Mouse (Mus musculus) embryonic facial prominence, embryonic 10.5 days (tissue): Measurements from ENCODE around the gene Pcdh7. TPM values are rescaled to one million over a fixed set of nuclear protein-coding genes. Genes with fewer than 3 reads are reported as not detected.

Experiments used
- DNase-seq: peaks from one replicate; pipeline ENCODE4 v3.0.0-alpha.2; 2017; ENCODE audit warnings: low spot score
- H3K27ac ChIP-seq: fragments of 300-500 bp; sonication (generic); replicated peaks from 2 replicates; pipeline ENCODE4 v1.5.1; 2016; ENCODE audit warnings: mild to moderate bottlenecking
- H3K27me3 ChIP-seq: fragments of 300-500 bp; sonication (generic); replicated peaks from 2 replicates; pipeline ENCODE4 v1.6.1; 2016; ENCODE audit warnings: low read depth, mild to moderate bottlenecking; ENCODE audit not compliant: poor library complexity, severe bottlenecking
- H3K36me3 ChIP-seq: fragments of 300-500 bp; sonication (generic); replicated peaks from 2 replicates; pipeline ENCODE4 v1.6.1; 2016; ENCODE audit warnings: mild to moderate bottlenecking, moderate library complexity
- H3K4me1 ChIP-seq: fragments of 300-500 bp; sonication (generic); 2 replicates; pipeline ENCODE4 v1.6.1; 2016
- H3K4me3 ChIP-seq: fragments of 300-500 bp; sonication (generic); 2 replicates; pipeline ENCODE4 v1.5.1; 2016; ENCODE audit warnings: mild to moderate bottlenecking, moderate library complexity
- H3K9me3 ChIP-seq: fragments of 300-500 bp; sonication (generic); 2 replicates; pipeline ENCODE4 v1.6.1; 2016; ENCODE audit warnings: mild to moderate bottlenecking
- WGBS: fragments of 180-500 bp; shearing (Covaris S2); methylation state at CpG from one replicate; pipeline ENCODE4 v1.1.7; 2016; 5-methylcytosine and 5-hydroxymethylcytosine counted together
- polyA plus RNA-seq: library from polyadenylated mRNA; unstranded; fragments of >200 nt; fragmentation: Nextera tagmentation; extraction: Ambion mirVana; gene quantifications from 2 replicates; pipeline ENCODE4 v1.2.1, GENCODE M21; 2016

Gene Pcdh7
- polyA plus RNA-seq, 1 experiment from 2014 or later: 7.0 TPM

GRCm38 (mm10) chr5:57781950-57782349, 64.2 kb downstream of the Pcdh7 start:
- no peaks in the 10 kb centered on the region for H3K36me3 ChIP-seq
- 83% methylated on average over 5 of the region's 5 CpGs for WGBS
- no peak overlapping the region for H3K27ac ChIP-seq
- no peaks in the 10 kb centered on the region for H3K4me1 ChIP-seq
- H3K27me3 ChIP-seq: no peaks in the 10 kb centered on the region
- H3K9me3 ChIP-seq: no peaks in the 10 kb centered on the region
- no peak overlapping the region for H3K4me3 ChIP-seq
- no peak for DNase-seq

DNA sequence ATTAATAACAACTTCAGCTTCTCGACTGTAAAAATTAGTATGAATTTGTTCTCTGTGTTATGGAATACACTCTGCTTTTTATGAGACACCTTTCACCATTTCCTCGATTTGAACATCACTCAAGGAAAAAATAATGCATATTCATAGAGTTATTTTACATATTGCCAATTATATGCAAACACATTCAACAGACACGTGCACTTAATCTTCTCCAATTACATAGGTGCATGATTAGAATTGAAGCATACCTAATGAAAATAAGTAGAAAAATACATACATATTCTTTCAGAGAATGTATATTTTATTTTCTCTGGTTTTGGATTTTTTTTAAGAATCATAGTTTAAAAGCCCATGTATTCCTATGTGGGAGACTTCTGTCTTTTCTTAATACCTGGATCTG, 64.8 kb downstream of the Pcdh7 start:
- no peaks in the 10 kb centered on the region for H3K27me3 ChIP-seq
- H3K4me3 ChIP-seq: no peak overlapping the region
- no peaks in the 10 kb centered on the region for H3K9me3 ChIP-seq
- H3K4me1 ChIP-seq: no peaks in the 10 kb centered on the region
- no peaks in the 10 kb centered on the region for H3K36me3 ChIP-seq
- 86% methylated on average over 3 of the region's 3 CpGs for whole genome bisulfite sequencing
- H3K27ac ChIP-seq: no peak overlapping the region
- DNase-seq: no peak

DNA sequence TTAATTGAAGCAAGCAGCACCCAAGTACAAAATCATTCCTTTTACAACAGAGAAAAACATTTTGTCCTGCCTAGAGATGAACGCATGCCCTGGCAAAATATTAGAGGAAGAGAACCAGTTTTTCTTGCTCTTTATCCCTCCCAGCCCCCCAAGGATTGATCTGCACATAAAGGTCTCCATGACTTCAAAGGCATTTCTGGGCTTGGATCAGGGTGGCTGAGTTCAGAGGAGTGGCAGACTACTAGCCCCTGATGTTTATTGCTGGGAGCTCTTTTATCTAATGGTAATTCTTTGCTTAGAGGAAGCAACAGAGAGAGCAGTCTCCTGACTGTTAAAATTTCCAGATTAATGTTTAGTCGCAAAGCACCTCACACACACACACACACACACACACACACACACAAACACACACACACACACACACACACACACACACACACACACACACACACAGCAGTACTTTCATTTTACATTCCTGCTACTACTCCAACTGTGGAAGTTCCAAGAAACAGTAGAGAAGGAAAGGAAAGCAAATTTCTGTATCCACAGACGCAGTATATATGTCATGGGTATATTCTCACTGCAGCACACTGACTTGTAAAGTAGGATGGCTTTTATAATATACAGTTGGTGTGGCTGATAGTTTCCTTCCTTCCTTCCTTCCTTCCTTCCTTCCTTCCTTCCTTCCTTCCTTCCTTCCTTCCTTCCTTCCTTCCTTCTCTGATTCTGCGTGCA, 71.2 kb downstream of the Pcdh7 start:
- 56% methylated on average over 4 of the region's 4 CpGs for whole genome bisulfite sequencing
- peak; percentile 35 for DNase-seq

DNA sequence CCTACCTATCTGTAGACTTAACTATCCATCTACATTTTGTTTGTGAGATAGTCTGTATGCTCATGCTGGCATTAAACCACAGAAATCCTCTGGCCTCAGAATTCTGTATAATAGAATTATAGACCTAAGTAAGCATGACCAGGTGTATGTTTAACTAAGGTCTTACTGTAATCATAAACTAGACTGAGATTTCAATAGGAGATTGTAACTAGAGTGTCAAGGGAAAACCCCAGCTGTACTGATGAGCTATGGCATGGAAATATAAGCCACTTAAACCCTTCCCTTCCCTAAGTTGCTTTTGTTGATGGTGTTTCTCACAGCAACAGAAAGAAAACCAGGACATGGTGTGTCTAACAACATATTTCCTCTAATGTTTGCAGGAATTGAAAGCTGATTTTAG, 78.6 kb downstream of the Pcdh7 start:
- Histone ChIP-seq H3K9me3 (no peaks in the 10 kb centered on the region), H3K4me3 (no peak overlapping the region), H3K27ac (no peak overlapping the region), H3K36me3 (no peaks in the 10 kb centered on the region), H3K27me3 (no peaks in the 10 kb centered on the region), H3K4me1 (no peaks in the 10 kb centered on the region)
- DNase-seq: no peak

More for the DNA sequence above, 71.2 kb downstream of the Pcdh7 start:
- Histone ChIP-seq H3K9me3 (no peaks in the 10 kb centered on the region), H3K36me3 (no peaks in the 10 kb centered on the region), H3K4me1 (peaks cover 2% of the 10 kb centered on the region; the same call in 1 of the 2 replicates), H3K4me3 (no peak overlapping the region), H3K27ac (0 out of 2 replicates have a peak overlapping the region, but pooled peaks have one; percentile 19), H3K27me3 (no peaks in the 10 kb centered on the region)

DNA sequence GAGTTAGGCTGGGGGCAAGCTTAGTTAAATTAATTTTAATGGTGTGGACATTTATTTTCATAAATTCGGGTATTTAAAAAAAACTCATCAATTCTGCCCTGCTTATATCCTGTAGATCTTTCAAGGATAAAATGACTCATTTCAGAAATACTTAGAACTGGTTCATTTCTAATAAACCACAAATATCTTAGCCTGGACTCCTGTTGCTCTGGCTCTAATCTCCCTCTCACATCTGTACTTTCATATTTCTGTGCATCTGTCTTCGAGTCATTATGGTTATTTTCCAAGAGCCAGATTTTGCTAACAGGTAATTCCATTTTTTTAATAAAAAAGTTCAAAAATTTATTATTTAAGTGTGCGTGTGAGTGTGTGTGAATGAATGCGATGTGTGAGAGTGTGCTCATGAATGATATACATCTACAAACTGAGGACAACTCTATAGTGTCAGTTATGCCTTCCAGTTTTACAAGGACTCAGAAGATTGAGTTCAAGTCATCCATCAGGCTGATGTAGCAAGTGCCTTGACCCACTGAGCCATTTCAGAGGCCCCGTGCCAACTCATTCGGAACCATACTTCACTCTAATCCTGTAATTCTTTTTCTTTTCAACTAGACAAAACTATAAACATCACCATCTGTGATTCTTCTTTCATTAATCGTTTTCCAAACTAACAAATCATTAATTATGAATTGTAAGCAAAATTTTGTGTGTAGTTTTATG, 80.3 kb downstream of the Pcdh7 start:
- Histone ChIP-seq H3K9me3 (no peaks in the 10 kb centered on the region), H3K36me3 (no peaks in the 10 kb centered on the region), H3K4me1 (no peaks in the 10 kb centered on the region), H3K4me3 (no peak overlapping the region), H3K27me3 (no peaks in the 10 kb centered on the region), H3K27ac (no peak overlapping the region)
- WGBS: 86% methylated on average over 7 of the region's 7 CpGs
- no peak for DNase-seq

DNA sequence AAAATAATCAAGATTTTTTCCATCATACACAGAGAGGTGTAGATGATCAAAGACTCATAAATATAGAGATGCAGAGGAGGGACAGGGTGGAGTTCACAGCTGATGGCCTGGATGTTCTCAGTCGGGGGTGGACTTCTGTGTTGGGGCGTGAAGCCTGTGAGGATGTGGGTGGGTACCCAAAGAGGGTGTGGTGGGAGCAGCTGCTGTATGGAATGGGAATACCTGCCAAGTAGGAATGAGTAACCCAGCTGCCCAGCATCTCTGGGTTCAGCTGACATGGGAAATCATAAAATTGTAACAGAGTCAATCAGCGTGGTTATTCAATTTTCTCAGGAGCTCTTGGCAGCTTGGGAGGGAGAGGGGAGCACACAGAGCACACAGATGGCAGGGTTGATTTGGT, 85.3 kb downstream of the Pcdh7 start:
- 82% methylated on average over 3 of the region's 3 CpGs for WGBS
- DNase-seq: no peak
- no peak overlapping the region for H3K4me3 ChIP-seq
- H3K4me1 ChIP-seq: no peaks in the 10 kb centered on the region
- H3K36me3 ChIP-seq: no peaks in the 10 kb centered on the region
- no peaks in the 10 kb centered on the region for H3K27me3 ChIP-seq
- no peak overlapping the region for H3K27ac ChIP-seq
- H3K9me3 ChIP-seq: no peaks in the 10 kb centered on the region

DNA sequence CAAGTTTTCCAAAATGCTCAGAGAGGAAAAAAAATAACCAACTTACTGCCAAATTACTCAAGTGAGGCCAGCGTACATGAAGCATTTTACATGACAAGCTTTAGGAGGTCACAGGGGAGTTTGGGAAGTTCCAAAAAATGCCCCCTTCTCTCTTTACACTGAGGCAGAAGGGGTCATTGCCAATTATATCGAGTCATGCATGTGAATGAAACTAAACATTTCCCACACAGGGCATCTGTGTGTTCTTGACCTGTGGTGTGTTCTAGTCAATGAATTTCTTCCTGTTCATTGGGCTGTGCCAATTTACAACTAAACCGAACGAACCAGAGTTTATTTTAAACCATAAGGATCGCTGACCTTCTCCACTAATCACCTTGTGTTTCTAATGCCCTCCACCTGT, 86.1 kb downstream of the Pcdh7 start:
- no peak overlapping the region for H3K4me3 ChIP-seq
- no peaks in the 10 kb centered on the region for H3K36me3 ChIP-seq
- no peaks in the 10 kb centered on the region for H3K9me3 ChIP-seq
- 0 out of 2 replicates have a peak, but pooled peaks cover 3% of the 10 kb centered on the region for H3K27me3 ChIP-seq
- H3K27ac ChIP-seq: no peak overlapping the region
- no peak for DNase-seq
- no peaks in the 10 kb centered on the region for H3K4me1 ChIP-seq
- 73% methylated on average over 5 of the region's 5 CpGs for WGBS

- H3K36me3 ChIP-seq: no peaks in the 10 kb centered on the region
- WGBS: 80% methylated on average over 2 of the region's 2 CpGs
- peaks cover 5% of the 10 kb centered on the region; the same call in 1 of the 2 replicates for H3K4me1 ChIP-seq
- H3K27me3 ChIP-seq: 0 out of 2 replicates have a peak, but pooled peaks cover 3% of the 10 kb centered on the region
- DNase-seq: no peak
- no peaks in the 10 kb centered on the region for H3K9me3 ChIP-seq
- H3K4me3 ChIP-seq: no peak overlapping the region
- H3K27ac ChIP-seq: no peak overlapping the region
Measured at GRCm38 (mm10) chr5:57807350-57807749, 89.6 kb downstream of the Pcdh7 start.

DNA sequence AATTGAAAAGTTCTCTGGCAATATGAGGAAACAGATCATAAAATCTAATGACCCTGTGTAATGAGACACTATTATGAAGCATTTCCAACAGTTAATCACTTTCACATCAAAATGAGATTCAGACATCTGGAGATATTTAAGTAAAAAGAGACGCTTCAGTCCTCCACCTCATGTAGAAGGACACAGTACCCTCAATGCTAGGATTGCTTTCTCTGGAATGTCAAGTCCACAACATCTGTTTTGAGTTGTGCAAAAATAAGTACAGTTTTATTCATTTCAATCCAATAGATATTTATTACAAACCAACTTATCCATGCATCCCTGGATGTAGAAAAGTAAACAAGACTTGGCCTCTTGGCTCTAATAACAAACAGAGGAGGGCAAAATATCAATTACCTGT, 92.9 kb downstream of the Pcdh7 start:
- no peaks in the 10 kb centered on the region for H3K36me3 ChIP-seq
- DNase-seq: no peak
- peaks cover 5% of the 10 kb centered on the region; the same call in 1 of the 2 replicates for H3K4me1 ChIP-seq
- H3K9me3 ChIP-seq: no peaks in the 10 kb centered on the region
- no peak overlapping the region for H3K27ac ChIP-seq
- 0 out of 2 replicates have a peak, but pooled peaks cover 3% of the 10 kb centered on the region for H3K27me3 ChIP-seq
- 47% methylated on average over 1 of the region's 1 CpGs for WGBS
- no peak overlapping the region for H3K4me3 ChIP-seq

DNA sequence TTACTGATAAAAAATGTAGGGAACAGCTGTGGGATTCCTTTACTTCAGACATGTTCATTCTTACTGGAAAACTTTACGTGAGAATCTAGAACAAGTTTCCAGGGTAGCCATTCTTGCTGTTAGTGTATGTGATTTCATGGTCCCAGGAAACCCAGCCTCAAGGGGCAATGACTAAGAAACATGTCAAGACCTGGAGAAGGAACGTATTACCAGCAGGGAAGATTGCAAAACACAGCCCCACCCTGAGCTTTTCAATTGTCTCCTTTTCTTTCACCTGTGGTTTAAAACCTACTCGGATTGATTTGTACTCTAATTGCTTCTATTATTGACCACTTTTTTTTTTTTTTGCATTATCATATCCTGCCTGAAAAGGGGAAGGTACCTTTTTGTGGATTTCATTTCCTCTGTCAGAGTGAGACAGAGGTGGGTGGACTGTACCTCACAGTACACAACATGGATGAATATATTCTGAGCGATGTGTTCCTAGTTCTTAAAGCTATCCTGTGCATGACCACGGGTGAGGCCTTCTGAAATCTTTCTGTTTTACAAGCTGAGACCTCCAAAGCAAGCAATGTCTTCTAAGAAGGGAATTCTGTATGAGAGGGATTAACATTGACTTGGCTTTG, 98.3 kb downstream of the Pcdh7 start:
- Histone ChIP-seq H3K27ac (no peak overlapping the region), H3K9me3 (no peaks in the 10 kb centered on the region), H3K4me3 (no peak overlapping the region), H3K36me3 (no peaks in the 10 kb centered on the region), H3K4me1 (peaks cover 5% of the 10 kb centered on the region; the same call in 1 of the 2 replicates), H3K27me3 (no peaks in the 10 kb centered on the region)
- WGBS: 72% methylated on average over 5 of the region's 5 CpGs
- DNase-seq: no peak

- H3K9me3 ChIP-seq: no peaks in the 10 kb centered on the region
- H3K4me3 ChIP-seq: no peak overlapping the region
- DNase-seq: no peak
- H3K27me3 ChIP-seq: no peaks in the 10 kb centered on the region
- no peak overlapping the region for H3K27ac ChIP-seq
- 80% methylated on average over 2 of the region's 2 CpGs for WGBS
- H3K36me3 ChIP-seq: no peaks in the 10 kb centered on the region
- H3K4me1 ChIP-seq: 0 out of 2 replicates have a peak, but pooled peaks cover 3% of the 10 kb centered on the region
Measured at GRCm38 (mm10) chr5:57819788-57820187, 102.0 kb downstream of the Pcdh7 start.

DNA sequence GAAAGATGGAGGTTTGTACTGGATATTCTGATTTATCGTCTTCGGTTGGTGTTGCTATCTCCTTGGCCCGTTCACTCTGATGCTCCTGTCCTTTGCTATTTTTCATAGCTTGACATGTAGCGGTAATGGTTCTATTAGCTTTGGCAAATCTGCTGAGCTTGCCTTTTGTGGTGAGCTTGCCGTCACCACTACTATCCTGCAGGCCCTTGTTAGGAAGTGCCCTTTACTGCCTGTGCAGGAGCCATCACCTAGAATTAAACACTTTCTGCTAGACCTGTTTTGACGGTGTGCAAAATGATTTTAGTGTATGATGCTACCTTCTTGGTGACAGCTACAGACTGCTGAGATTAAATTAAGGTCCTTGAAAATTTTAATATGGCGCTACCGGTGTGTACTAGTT, 103.3 kb downstream of the Pcdh7 start:
- H3K9me3 ChIP-seq: no peaks in the 10 kb centered on the region
- H3K4me1 ChIP-seq: 0 out of 2 replicates have a peak, but pooled peaks cover 3% of the 10 kb centered on the region
- no peak overlapping the region for H3K4me3 ChIP-seq
- no peak overlapping the region for H3K27ac ChIP-seq
- DNase-seq: no peak
- no peaks in the 10 kb centered on the region for H3K27me3 ChIP-seq
- no peaks in the 10 kb centered on the region for H3K36me3 ChIP-seq
- WGBS: 91% methylated on average over 8 of the region's 8 CpGs
